Mouse (Mus musculus): Measurements from ENCODE around the gene Thsd4.
"Not testable (repeated sequence)": the region's sequence is repeated elsewhere in the genome, so short reads cannot be mapped to it uniquely, and the experiment has no call there.

The Thsd4 gene

GRCm38 (mm10) chr9:60296276-60296675 lies 225.6 kb downstream of the Thsd4 start:
- no peak for DNase-seq

GRCm38 (mm10) chr9:60295199-60295598 lies 226.6 kb downstream of the Thsd4 start:
- no peak for DNase-seq

- no peak for DNase-seq
These were observed 228.7 kb downstream of the Thsd4 start for GRCm38 (mm10) chr9:60293129-60293528.

- no peak for DNase-seq
These were observed 231.1 kb downstream of the Thsd4 start for GRCm38 (mm10) chr9:60290780-60291179.

- DNase-seq = no peak
These were observed 233.1 kb downstream of the Thsd4 start for GRCm38 (mm10) chr9:60288789-60289188.

GRCm38 (mm10) chr9:60286390-60286789 lies 235.5 kb downstream of the Thsd4 start:
- no peak for DNase-seq

- DNase-seq = no peak
These were observed 236.8 kb downstream of the Thsd4 start for GRCm38 (mm10) chr9:60285047-60285462.

- DNase-seq = no peak
These were observed 237.5 kb downstream of the Thsd4 start for GRCm38 (mm10) chr9:60284318-60284717.

GRCm38 (mm10) chr9:60283546-60283945 lies 238.3 kb downstream of the Thsd4 start:
- no peak for DNase-seq

- no peak for DNase-seq
These were observed 240.6 kb downstream of the Thsd4 start for GRCm38 (mm10) chr9:60281281-60281680.

- DNase-seq = no peak
These were observed 241.1 kb downstream of the Thsd4 start for GRCm38 (mm10) chr9:60280786-60281185.

GRCm38 (mm10) chr9:60279556-60279955 lies 242.3 kb downstream of the Thsd4 start:
- no peak for DNase-seq

GRCm38 (mm10) chr9:60276351-60276750 lies 245.5 kb downstream of the Thsd4 start:
- no peak for DNase-seq

GRCm38 (mm10) chr9:60275410-60276159 lies 246.3 kb downstream of the Thsd4 start:
- DNase-seq = no peak

- no peak for DNase-seq
These were observed 247.3 kb downstream of the Thsd4 start for GRCm38 (mm10) chr9:60274503-60274902.

- DNase-seq = not testable (repeated sequence)
These were observed 249.5 kb downstream of the Thsd4 start for GRCm38 (mm10) chr9:60272345-60272744.

GRCm38 (mm10) chr9:60271940-60272339 lies 249.9 kb downstream of the Thsd4 start:
- DNase-seq = no peak

- DNase-seq = no peak
These were observed 252.0 kb downstream of the Thsd4 start for GRCm38 (mm10) chr9:60269807-60270206.

- no peak for DNase-seq
These were observed 254.6 kb downstream of the Thsd4 start for GRCm38 (mm10) chr9:60267273-60267626.

- no peak for DNase-seq
These were observed 255.1 kb downstream of the Thsd4 start for GRCm38 (mm10) chr9:60266583-60267272.

- no peak for DNase-seq
These were observed 257.1 kb downstream of the Thsd4 start for GRCm38 (mm10) chr9:60264586-60265325.

GRCm38 (mm10) chr9:60262515-60263140 lies 259.2 kb downstream of the Thsd4 start:
- no peak for DNase-seq

- peak; percentile 19 for DNase-seq
These were observed 262.2 kb downstream of the Thsd4 start for GRCm38 (mm10) chr9:60259626-60260025.

Measured in right cerebral cortex, postnatal 25 days (tissue).